Mouse (Mus musculus): ENCODE data around the gene Lrrn4cl. TPM values are rescaled to one million over a fixed set of nuclear protein-coding genes. Genes with fewer than 3 reads are reported as not detected.
A peak's percentile ranks its signal among the peaks of the same experiment; 100 is the strongest.

The Lrrn4cl gene
- 2.0 and 3.5 TPM in 2 replicates for polyA plus RNA-seq (2015; fragmentation: Nextera tagmentation; extraction: Ambion mirVana)

DNA sequence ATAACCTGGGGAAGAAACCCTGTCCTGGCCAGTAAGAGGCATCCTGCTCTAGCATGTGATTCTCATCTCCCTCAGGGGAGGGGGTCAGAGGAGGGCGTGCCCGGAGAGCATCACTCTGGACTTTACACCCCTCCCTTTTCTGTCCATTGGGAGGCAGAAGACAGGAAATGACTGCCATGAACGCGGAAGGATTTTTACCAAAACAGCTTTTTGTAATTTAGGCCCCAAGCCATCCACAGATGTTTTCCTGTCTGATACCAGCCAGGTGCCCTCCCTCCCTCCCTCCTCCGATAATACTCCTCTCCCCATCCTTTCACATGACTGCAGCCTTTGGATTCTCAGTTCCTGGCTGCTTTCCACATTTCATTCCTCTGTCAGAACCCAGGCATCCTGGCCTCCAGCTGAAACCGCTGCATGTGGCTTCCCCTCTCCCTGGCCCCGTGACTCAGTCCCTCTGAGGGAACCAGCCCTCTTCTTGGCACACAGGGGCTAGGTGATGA is at the start of gene Lrrn4cl:
Gene Lrrn4cl, plus strand, starts transcription at position 367 of the 500 bp plus-strand sequence.
- peak; percentile 74 for ATAC-seq (ENCODE audit: insufficient number of reproducible peaks, low FRiP score, low TSS enrichment, low read depth)
- peaks cover 11% of the 10 kb centered on the region for H3K4me1 ChIP-seq
- H3K27me3 ChIP-seq: no peaks in the 10 kb centered on the region
- H3K4me3 ChIP-seq (replicated peaks): no peak within 1 kb of the TSS
- peak within 1 kb of the TSS; percentile 15; the same call in 1 of the 2 replicates for H3K4me2 ChIP-seq (replicated peaks)
- no peak within 1 kb of the TSS for H3K9ac ChIP-seq
- peaks cover 28% of the 10 kb centered on the region for H3K36me3 ChIP-seq
- H3K27ac ChIP-seq (replicated peaks): peak within 1 kb of the TSS; percentile 49
- 6% methylated on average over 7 of the region's 7 CpGs for WGBS
- H3K9me3 ChIP-seq (replicated peaks): no peaks in the 10 kb centered on the region

DNA sequence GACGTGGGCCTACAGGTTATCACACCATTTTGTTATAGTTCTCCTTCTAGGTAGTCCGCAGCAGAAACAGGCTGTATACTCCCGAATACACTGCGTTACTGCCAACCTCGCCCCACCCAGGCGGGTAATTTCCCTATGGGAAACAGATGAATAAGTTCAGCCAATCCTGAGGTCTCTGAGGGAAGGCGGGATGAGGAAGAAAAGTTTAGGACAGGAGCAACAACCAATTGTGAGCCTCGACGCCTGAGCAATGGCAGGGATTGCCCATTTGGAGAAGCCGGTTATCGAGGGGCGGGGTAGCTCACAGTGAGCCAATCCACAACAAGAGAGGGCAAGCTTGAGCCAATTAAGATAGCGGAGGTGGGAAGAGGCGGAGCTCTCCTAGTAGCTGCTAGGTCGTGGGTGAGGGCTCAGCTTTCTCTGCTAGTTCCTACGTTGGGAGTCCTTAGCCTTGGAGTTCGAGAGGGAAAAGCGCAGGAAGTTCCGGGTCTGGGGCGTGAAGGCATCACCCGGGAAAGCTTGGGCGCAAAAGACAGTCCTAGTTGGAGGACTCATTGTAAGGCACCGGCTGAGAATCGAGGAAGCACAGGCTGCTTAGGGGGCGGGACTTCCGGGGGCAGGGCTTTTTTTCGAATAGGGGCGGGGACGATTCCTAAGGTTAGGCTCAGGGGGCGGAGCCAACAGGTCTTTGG is 48.3 kb upstream of the Lrrn4cl start, which contains the start of gene Zbtb3:
Gene Zbtb3, plus strand, starts transcription at position 426 of the 692 bp plus-strand sequence.
- peaks cover 18% of the 10 kb centered on the region for H3K4me1 ChIP-seq
- H3K36me3 ChIP-seq: peaks cover 27% of the 10 kb centered on the region
- H3K9ac ChIP-seq: peak within 1 kb of the TSS; percentile 13; the same call in 1 of the 2 replicates
- no peaks in the 10 kb centered on the region for H3K9me3 ChIP-seq (replicated peaks)
- H3K27ac ChIP-seq (replicated peaks): peak within 1 kb of the TSS; percentile 93
- peak; percentile 97 for ATAC-seq (ENCODE audit: insufficient number of reproducible peaks, low FRiP score, low TSS enrichment, low read depth)
- no peaks in the 10 kb centered on the region for H3K27me3 ChIP-seq
- H3K4me3 ChIP-seq (replicated peaks): peak within 1 kb of the TSS; percentile 64
- WGBS: under 1% methylated on average over 30 of the region's 30 CpGs
- H3K4me2 ChIP-seq (replicated peaks): peak within 1 kb of the TSS; percentile 82

DNA sequence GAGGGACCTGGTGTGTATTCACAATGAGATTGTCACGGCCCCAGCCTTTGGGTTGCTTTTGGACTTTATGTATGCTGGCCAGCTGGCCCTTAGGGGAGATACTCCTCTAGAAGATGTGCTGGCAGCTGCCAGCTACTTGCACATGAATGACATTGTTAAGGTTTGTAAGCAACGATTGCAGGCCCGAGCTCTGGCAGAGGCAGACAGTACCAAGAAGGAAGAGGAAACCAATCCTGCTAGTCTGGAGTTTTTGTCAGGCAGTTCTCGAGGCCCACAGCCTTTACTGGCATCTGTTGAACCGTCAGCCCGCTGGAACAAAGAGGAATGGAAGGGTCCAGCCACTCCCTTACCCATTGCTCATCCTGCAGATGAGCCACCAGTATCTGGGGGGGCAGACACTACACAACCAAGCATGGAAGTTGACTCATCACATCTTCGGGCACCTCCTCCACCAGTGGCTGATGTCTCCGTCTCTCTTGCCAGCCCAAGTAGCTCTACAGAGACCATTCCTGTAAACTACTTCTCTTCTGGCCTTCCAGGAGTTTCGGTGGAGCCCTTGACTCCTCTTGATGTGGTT is 47.3 kb upstream of the Lrrn4cl start:
- Histone ChIP-seq H3K27ac (replicated peaks) (peak overlapping the region; percentile 93; the same call in 1 of the 2 replicates), H3K4me3 (replicated peaks) (peak overlapping the region; percentile 64), H3K9me3 (replicated peaks) (no peaks in the 10 kb centered on the region), H3K9ac (no peak overlapping the region), H3K4me2 (replicated peaks) (peak overlapping the region; percentile 82), H3K4me1 (peaks cover 12% of the 10 kb centered on the region), H3K36me3 (peaks cover 37% of the 10 kb centered on the region), H3K27me3 (no peaks in the 10 kb centered on the region)
- WGBS: 88% methylated on average over 9 of the region's 9 CpGs
- no peak for ATAC-seq (ENCODE audit: insufficient number of reproducible peaks, low FRiP score, low TSS enrichment, low read depth)

DNA sequence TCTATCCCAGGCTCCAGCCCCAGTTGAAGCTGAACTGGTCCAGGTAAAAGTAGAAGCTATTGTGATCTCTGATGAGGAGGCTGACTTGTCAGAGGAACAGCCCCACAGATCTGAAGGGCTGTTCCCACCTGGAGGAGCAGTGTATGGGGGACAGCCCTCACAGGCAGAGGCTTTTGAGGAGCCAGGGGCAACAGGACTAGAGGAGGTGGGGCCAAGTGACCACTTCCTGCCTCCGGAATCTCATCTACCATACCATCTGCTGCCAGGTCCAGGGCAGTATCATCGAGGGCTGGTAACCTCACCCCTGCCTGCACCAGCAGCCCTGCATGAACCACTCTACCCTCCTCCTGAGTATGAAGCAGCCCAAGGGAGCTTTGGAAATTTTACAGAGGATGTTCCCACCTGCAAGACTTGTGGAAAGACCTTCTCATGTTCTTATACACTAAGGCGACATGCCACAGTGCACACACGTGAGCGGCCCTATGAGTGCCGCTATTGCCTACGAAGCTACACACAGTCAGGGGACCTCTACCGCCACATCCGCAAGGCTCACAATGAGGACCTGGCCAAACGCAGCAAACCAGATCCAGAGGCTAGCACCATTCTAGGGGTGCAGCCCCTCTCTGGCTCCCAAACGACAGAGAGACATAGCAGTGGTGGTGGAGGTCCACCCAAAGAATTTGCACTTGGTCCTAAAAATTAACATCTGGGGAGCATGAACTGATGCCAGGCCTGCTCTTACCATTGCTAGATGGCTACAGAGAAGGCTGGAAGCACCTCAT is 46.5 kb upstream of the Lrrn4cl start:
- WGBS: 89% methylated on average over 11 of the region's 11 CpGs

DNA sequence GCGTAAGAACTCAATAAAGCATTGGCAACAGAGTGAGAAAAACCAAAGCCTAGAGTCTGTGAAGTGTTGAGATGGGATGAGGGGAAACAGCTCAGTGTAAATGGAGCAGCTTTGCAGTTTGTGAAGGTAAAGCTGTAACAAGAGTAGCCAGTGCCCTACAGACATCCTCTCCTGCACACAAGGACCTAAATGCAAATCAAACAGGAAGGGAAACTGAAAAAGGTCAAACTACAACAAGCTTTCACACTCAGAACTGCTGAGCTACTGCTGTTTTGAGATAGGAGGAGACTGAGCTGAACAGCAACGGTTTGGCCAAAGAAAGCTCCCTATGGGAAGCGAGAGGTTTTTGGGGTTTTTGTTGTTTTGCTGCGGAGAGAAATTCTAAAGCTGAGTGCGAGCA is 43.8 kb upstream of the Lrrn4cl start:
- no peak overlapping the region for H3K4me2 ChIP-seq (replicated peaks)
- peaks cover 9% of the 10 kb centered on the region for H3K4me1 ChIP-seq
- no peaks in the 10 kb centered on the region for H3K27me3 ChIP-seq
- H3K9me3 ChIP-seq (replicated peaks): no peaks in the 10 kb centered on the region
- no peak overlapping the region for H3K4me3 ChIP-seq (replicated peaks)
- H3K9ac ChIP-seq: no peak overlapping the region
- ATAC-seq (ENCODE audit: insufficient number of reproducible peaks, low FRiP score, low TSS enrichment, low read depth): no peak
- 97% methylated on average over 5 of the region's 5 CpGs for WGBS
- H3K27ac ChIP-seq (replicated peaks): no peak overlapping the region
- H3K36me3 ChIP-seq: peaks cover 57% of the 10 kb centered on the region

More for the DNA sequence above, 46.5 kb upstream of the Lrrn4cl start:
- Histone ChIP-seq H3K4me3 (replicated peaks) (no peak overlapping the region), H3K9me3 (replicated peaks) (no peaks in the 10 kb centered on the region), H3K9ac (no peak overlapping the region), H3K27ac (replicated peaks) (no peak overlapping the region), H3K36me3 (peaks cover 37% of the 10 kb centered on the region), H3K4me2 (replicated peaks) (no peak overlapping the region), H3K4me1 (peaks cover 12% of the 10 kb centered on the region), H3K27me3 (no peaks in the 10 kb centered on the region)
- no peak for ATAC-seq (ENCODE audit: insufficient number of reproducible peaks, low FRiP score, low TSS enrichment, low read depth)

DNA sequence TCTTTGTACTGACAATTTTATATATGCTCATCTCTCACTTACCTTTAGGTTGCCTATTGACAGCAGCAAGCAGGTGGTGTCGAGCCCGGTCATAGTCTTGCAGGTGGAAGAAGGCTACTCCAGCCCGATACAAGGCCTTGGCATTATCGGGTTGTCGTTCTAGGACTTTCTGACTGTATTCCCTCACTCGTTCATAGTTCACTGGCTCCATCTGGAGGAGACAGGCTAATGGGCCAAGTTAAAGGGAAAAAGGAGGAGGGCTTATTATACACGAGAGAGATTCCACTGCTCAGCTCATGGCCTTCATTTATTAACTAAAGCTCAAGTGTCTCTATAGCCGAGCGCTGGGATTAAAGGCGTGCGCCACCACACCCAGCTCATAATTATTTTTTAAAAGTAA is 34.8 kb upstream of the Lrrn4cl start:
- Histone ChIP-seq H3K27ac (replicated peaks) (no peak overlapping the region), H3K36me3 (peaks cover 55% of the 10 kb centered on the region), H3K9ac (no peak overlapping the region), H3K4me2 (replicated peaks) (no peak overlapping the region), H3K27me3 (no peaks in the 10 kb centered on the region), H3K4me1 (peaks cover 24% of the 10 kb centered on the region), H3K9me3 (replicated peaks) (no peaks in the 10 kb centered on the region), H3K4me3 (replicated peaks) (no peak overlapping the region)
- 71% methylated on average over 11 of the region's 11 CpGs for WGBS
- ATAC-seq (ENCODE audit: insufficient number of reproducible peaks, low FRiP score, low TSS enrichment, low read depth): no peak

DNA sequence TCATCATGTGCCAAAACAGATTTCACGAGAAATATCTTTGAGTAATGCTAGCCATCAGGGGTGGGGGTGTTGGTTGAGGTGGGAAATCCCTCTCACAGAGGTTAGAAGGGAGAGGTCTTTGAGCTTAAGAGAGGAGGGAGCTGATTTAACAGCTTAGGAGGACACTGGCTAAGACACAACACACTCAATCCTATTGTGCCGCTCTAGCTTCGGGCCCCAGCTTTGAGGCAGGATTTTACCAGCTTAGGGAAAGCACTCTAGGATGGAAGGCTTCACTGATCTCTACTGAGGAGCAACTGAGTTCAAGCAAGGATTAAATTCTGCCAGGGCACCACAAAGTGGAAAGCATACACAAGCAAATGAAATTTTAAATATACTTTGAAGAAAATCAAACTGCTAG is 33.6 kb upstream of the Lrrn4cl start:
- ATAC-seq (ENCODE audit: insufficient number of reproducible peaks, low FRiP score, low TSS enrichment, low read depth): no peak
- H3K36me3 ChIP-seq: peaks cover 46% of the 10 kb centered on the region
- H3K27me3 ChIP-seq: no peaks in the 10 kb centered on the region
- WGBS: 70% methylated on average over 3 of the region's 3 CpGs
- no peak overlapping the region for H3K9ac ChIP-seq
- H3K9me3 ChIP-seq (replicated peaks): no peaks in the 10 kb centered on the region
- H3K4me1 ChIP-seq: peaks cover 27% of the 10 kb centered on the region
- 0 out of 2 replicates have a peak overlapping the region, but pooled peaks have one; percentile 8 for H3K4me3 ChIP-seq (replicated peaks)
- H3K4me2 ChIP-seq (replicated peaks): peak overlapping the region; percentile 17
- no peak overlapping the region for H3K27ac ChIP-seq (replicated peaks)

DNA sequence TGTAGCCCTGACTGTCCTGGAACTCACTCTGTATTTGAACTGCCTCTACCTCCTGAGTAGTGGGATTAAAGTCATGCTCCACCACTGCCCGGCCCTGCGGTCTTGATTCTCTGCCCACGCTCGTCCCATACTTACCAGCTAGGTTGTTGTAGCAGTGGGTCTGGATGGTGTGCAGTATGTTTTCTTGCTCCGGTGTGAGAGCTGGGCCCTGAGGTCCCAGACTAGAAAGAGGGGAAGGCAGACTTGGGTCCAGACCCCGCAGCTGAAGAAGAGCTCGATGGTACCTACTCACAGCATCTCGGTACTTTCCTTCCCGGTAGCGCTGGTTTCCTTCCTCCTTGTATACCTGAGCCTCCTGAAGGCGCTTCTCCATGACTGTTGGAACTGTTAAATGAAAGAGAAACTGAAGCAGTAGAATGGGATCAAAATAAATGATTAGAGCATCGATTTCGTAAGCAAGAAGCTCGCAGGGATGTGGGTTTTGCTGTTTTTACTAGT is 32.2 kb upstream of the Lrrn4cl start:
- H3K36me3 ChIP-seq: peaks cover 40% of the 10 kb centered on the region
- H3K9me3 ChIP-seq (replicated peaks): no peaks in the 10 kb centered on the region
- peak overlapping the region; percentile 68 for H3K9ac ChIP-seq
- no peak for ATAC-seq (ENCODE audit: insufficient number of reproducible peaks, low FRiP score, low TSS enrichment, low read depth)
- 19% methylated on average over 14 of the region's 14 CpGs for WGBS
- peak overlapping the region; percentile 100 for H3K27ac ChIP-seq (replicated peaks)
- H3K4me3 ChIP-seq (replicated peaks): peak overlapping the region; percentile 99
- no peaks in the 10 kb centered on the region for H3K27me3 ChIP-seq
- peaks cover 40% of the 10 kb centered on the region for H3K4me1 ChIP-seq
- H3K4me2 ChIP-seq (replicated peaks): peak overlapping the region; percentile 90

DNA sequence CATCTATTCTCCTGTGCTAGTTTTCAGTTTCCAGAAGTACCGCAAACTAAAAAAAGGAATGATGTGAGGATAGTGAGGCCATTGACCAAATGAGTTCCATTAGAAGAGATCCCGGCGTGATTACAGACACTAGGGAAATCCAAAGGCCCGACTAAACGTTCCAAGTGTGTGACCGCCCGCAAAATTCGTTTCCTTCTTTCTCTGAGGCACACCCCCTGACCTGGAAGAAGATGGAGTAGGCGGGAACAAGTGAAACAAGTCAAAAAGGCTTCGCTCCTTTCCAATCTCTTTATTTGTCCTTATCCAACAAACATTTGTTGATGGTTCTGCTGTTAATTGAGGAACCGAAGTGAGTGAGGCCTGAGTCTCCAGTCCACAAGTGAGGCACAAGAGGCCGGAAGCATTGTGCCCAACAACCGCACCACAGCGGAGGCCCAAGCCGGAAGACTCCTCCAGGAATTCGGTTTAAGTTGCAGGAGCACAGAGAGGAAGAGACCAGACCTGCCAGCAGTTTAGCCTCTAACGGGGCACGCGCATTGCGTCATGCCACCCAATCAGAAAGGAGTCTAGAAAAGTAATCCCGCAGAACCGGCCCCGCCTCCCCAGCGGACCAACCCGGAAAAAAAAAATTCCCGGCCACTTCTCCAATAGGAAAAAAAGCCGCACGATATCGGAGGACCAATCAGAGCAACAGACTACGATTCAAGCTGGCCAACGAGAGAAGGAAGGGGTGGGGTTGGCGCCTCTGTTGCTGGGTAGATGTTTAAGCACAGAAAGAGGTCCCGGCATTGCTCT is 31.6 kb upstream of the Lrrn4cl start, which contains the start of gene Ttc9c:
Gene Ttc9c, minus strand, starts transcription at position 533 of the 795 bp plus-strand sequence.
- Histone ChIP-seq H3K4me1 (peaks cover 41% of the 10 kb centered on the region), H3K9ac (peak within 1 kb of the TSS; percentile 95), H3K4me2 (replicated peaks) (peak within 1 kb of the TSS; percentile 90), H3K4me3 (replicated peaks) (peak within 1 kb of the TSS; percentile 99), H3K36me3 (peaks cover 40% of the 10 kb centered on the region), H3K27me3 (no peaks in the 10 kb centered on the region), H3K27ac (replicated peaks) (peak within 1 kb of the TSS; percentile 100), H3K9me3 (replicated peaks) (no peaks in the 10 kb centered on the region)
- under 1% methylated on average over 33 of the region's 33 CpGs for whole genome bisulfite sequencing
- ATAC-seq (ENCODE audit: insufficient number of reproducible peaks, low FRiP score, low TSS enrichment, low read depth): peak; percentile 94
